Mouse (Mus musculus) brain, embryonic 14.5 days (tissue): Measurements from ENCODE around the gene Ankrd63. TPM values are rescaled to one million over a fixed set of nuclear protein-coding genes. Genes with fewer than 3 reads are reported as not detected.

Source experiments
- DNase-seq: peaks from one replicate; pipeline ENCODE4 v3.0.0-alpha.2; 2011; ENCODE audit warnings: low read depth
- CTCF ChIP-seq: fragments of 200-500 bp; IDR thresholded peaks from 2 replicates; pipeline ENCODE4 v1.5.1; 2012; ENCODE audit warnings: inconsistent platforms, mild to moderate bottlenecking, moderate library complexity, borderline replicate concordance; ENCODE audit not compliant: insufficient read depth, insufficient read length; ENCODE audit errors: extremely low read depth
- POLR2A ChIP-seq: fragments of 200-500 bp; IDR thresholded peaks from 2 replicates; pipeline ENCODE4 v1.6.1; 2012; ENCODE audit warnings: mild to moderate bottlenecking, inconsistent platforms, borderline replicate concordance; ENCODE audit not compliant: poor library complexity, insufficient read depth, insufficient read length, severe bottlenecking; ENCODE audit errors: extremely low read depth
- polyA plus RNA-seq: library from polyadenylated mRNA; depleted of rRNA; stranded (reverse); fragments of >200 nt; gene quantifications from 2 replicates; pipeline ENCODE4 v1.2.3, GENCODE M21; 2012

Gene Ankrd63
- polyA plus RNA-seq, 1 experiment = 0.14 TPM

DNA sequence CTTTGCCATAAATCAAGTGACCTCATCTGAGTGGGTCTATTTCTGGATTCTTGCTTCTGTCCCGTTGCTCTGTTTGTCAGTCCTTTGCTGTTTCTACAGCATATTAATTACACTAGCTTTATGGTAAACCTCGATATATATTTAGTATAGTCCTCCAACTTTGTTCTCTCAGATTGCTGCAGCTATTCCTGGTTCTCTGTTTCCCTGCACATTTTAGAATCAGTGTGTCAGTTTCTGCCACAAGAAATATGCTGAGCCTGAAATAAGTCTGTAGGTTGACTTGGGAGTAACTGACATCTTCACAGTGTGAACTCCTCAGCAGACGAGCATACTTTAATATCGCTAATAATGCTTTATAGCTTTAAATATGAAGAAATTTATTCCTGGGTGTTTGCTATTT is 18.7 kb downstream of the Ankrd63 start:
- DNase-seq = no peak
- TF ChIP-seq POLR2A = no peak
- TF ChIP-seq CTCF = no peak

DNA sequence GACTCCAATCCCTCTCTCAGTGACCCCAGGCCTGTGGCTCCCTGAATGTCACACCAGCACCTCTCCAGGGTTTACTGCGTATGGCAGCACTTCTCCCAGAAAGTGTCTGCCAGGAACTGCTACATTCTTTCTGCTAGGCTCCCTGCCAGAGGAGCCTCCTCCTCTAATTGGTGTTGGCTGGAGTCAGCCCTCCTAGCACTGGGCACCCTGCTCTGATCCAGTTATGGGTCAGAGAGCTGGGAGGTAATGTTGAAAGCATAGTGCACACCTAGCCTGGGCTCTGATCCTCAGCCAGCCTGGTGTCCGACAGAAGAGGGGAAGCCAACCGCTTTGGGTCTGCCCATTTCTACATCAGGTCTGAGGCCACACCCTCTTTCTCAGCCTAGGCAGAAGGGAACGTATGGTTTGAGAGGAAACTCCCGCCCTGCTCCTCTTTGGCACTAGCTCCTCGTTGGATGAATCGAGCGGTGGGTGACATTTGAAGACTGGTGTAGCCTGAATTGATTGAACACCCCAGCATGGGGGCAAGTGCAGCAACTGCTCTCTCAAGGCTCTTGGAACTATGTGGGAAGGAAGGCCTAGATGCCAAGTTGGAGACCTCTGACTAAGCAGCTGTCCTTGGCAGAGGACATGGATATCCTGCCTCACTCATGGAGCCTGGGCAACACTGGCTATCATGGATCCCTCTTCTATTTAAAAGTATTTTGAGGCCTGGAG is 21.1 kb downstream of the Ankrd63 start:
- TF ChIP-seq POLR2A = no peak
- no peak for TF ChIP-seq CTCF
- no peak for DNase-seq

DNA sequence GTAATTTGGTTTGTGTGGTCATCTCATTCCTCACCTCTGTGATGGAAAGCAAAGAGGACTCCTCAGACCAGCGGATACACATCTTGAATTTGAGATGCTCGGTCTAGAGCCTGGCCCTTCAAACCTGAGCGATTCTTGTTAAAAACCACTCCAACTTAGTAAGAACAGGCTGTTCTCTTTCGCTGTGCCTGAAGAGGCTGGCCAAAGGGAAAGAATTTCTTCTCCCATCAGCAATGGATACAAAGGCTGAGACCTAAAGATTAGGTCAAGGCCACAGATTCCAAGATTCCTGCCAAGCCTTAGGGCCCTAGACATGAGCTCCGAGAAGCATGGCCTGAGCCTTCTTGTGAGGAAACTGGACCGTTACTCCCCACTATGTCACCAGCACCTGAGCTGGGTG is 22.8 kb downstream of the Ankrd63 start:
- TF ChIP-seq POLR2A = no peak
- TF ChIP-seq CTCF = no peak
- DNase-seq = no peak

GRCm38 (mm10) chr2:118679577-118679976 is 24.2 kb downstream of the Ankrd63 start:
- no peak for TF ChIP-seq CTCF
- no peak for TF ChIP-seq POLR2A
- no peak for DNase-seq

GRCm38 (mm10) chr2:118677817-118678216 is 25.9 kb downstream of the Ankrd63 start:
- no peak for TF ChIP-seq CTCF
- no peak for TF ChIP-seq POLR2A
- DNase-seq = no peak

- peak; percentile 25 for DNase-seq
- TF ChIP-seq CTCF (no peak), POLR2A (no peak)
Measured at GRCm38 (mm10) chr2:118676839-118677741, 26.7 kb downstream of the Ankrd63 start.

GRCm38 (mm10) chr2:118674500-118674899 is 29.3 kb downstream of the Ankrd63 start:
- no peak for TF ChIP-seq POLR2A
- TF ChIP-seq CTCF = no peak
- DNase-seq = no peak

- no peak for DNase-seq
- TF ChIP-seq POLR2A = no peak
- TF ChIP-seq CTCF = no peak
Measured at GRCm38 (mm10) chr2:118673686-118674465, 29.9 kb downstream of the Ankrd63 start.

DNA sequence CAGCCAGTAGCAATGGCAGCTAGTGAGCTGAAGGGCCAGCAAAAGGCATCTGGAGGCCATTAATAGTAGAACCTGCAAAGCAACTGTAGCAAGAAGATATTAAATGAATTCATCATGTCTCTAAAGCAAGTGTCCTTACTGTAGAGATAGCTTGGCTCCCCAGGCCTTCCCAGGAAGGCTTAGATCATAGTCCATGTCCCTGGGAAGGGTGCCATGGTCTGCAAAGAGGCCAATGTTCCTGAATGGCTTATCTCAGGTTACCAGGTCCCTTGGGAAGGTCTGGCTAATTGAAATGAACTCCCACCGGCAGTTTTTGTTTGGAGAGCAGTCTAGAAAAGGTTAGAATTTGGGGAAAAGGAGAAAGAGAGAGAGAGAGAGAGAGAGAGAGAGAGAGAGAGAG is 32.0 kb downstream of the Ankrd63 start:
- DNase-seq = no peak
- TF ChIP-seq CTCF (no peak), POLR2A (no peak)

- DNase-seq = no peak
Measured at GRCm38 (mm10) chr2:118669785-118670184, 34.0 kb downstream of the Ankrd63 start.

DNA sequence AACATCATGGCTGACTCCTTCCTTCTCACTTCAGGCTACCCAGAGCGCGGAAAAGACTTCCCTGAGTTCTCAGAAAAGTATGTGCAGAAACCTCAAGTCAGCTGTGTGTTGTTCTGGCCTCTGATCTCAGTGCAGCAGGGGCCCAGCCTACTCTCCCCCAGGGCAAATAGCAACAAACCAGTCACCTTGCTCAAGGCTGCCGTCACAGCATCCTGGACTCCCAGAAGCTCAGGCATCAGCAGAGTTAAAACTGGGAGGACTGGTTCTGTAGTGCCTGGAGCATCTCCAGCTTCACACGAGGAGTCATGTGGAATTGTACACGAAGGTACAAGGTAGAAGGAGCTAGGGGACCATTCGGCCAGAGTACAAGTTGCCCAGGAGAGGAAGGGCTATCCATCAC is 34.5 kb downstream of the Ankrd63 start:
- TF ChIP-seq POLR2A (no peak), CTCF (no peak)

More at GRCm38 (mm10) chr2:118669785-118670184, 34.0 kb downstream of the Ankrd63 start:
- TF ChIP-seq CTCF (no peak), POLR2A (no peak)

More for the DNA sequence above, 34.5 kb downstream of the Ankrd63 start:
- no peak for DNase-seq
